Mouse (Mus musculus) right cerebral cortex, postnatal 14 days (tissue): ENCODE measurements around the gene Tcf7l1.

Source experiments
- DNase-seq: peaks from one replicate; pipeline ENCODE4 v3.0.0; 2022

Gene Tcf7l1

DNA sequence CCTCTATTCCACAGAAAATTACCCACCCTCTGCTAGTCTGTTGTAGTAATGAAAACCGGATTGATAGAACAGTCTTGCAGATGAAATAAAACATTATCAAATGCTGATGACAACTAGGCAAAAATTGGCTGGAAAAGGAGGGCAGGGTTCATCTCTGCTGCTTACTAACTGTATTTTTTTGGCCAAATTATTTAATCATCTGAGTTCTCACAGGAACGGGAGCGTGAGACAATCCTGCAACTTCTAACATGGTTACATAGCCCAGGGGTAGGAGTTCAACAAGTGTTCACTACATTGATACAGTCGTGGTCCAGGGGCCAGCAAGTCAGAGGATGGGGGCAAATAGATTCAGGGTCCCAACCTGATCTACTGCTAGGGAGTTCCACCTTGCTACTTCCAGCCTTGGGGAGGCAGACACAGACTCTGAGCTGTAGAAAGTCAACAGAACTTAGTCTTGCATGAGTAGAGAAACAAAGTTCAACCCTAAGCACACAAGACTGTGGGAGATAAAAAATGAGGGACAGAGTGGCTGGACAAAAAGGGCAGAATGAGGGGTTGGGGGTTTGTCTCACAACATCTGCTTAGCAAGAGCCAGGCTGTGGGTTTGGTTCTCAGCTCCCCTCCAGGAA lies 205.7 kb downstream of the Tcf7l1 start:
- DNase-seq: no peak

- no peak for DNase-seq
These were observed 207.2 kb downstream of the Tcf7l1 start for GRCm38 (mm10) chr6:72581625-72582382.
